Mouse (Mus musculus) cerebellum, adult 2 months (tissue): Measurements from ENCODE around the gene Ccdc27.

Experiments
- CTCF ChIP-seq: fragments of 200-500 bp; IDR thresholded peaks from 2 replicates; pipeline ENCODE4 v1.5.1; 2011; ENCODE audit warnings: low read depth, mild to moderate bottlenecking, control low read depth, low read length, moderate library complexity, borderline replicate concordance; ENCODE audit not compliant: insufficient read depth
- POLR2A ChIP-seq: fragments of 200-500 bp; IDR thresholded peaks from 2 replicates; pipeline ENCODE4 v1.6.1; 2011; ENCODE audit warnings: low read length, control low read depth, borderline replicate concordance; ENCODE audit not compliant: insufficient read depth

DNA sequence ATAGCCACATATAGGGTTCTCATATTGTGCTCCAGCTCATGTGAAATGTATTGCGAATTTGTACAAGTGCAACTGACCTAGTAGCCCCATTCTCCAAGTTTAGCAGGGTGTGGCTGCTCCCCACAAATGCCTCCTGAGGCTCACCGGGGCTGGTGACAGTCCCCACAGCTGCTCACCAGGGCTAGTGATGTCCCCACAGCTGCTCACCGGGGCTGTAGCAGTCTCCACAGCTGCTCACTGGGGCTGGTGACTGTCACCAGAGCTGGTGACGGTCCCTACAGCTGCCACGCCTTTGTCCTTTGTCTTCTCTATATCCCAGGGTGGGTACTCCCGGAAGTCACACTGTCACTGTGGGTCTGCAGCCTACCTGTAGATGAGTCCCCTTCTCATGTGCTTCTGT, 36.2 kb downstream of the Ccdc27 start:
- no peak for TF ChIP-seq CTCF
- TF ChIP-seq POLR2A, result no peak
